Mouse (Mus musculus) E14TG2a.4 (cell line): ENCODE results near the gene Myh7b.

ENCODE experiments used
- CTCF ChIP-seq: conservative IDR thresholded peaks from 2 replicates; pipeline ENCODE4 v1.5.1; 2014; ENCODE audit warnings: low read length
- POU5F1 ChIP-seq: IDR thresholded peaks from 2 replicates; pipeline ENCODE4 v1.6.1; 2014; ENCODE audit warnings: low read length, borderline replicate concordance

- TF ChIP-seq CTCF (no peak), POU5F1 (no peak)
Observed at GRCm38 (mm10) chr2:155569223-155569807, 41.7 kb upstream of the Myh7b start.
